Mouse (Mus musculus): ENCODE data around the gene Scn10a. TPM values are rescaled to one million over a fixed set of nuclear protein-coding genes. Genes with fewer than 3 reads are reported as not detected.

The Scn10a gene
- polyA plus RNA-seq, 1 experiment from 2014 or later: 1.3 TPM

GRCm38 (mm10) chr9:119566214-119566613, 152.9 kb downstream of the Scn10a start:
- Histone ChIP-seq H3K4me3 (ENCODE audit: low read depth, low read length) (no peak overlapping the region), H3K27me3 (ENCODE audit: control insufficient read depth, insufficient read depth, low read length) (peaks cover 22% of the 10 kb centered on the region), H3K27ac (ENCODE audit: low read depth, low read length) (no peak overlapping the region), H3K4me2 (no peak overlapping the region), H3K36me3 (ENCODE audit: control insufficient read depth, insufficient read depth, low read length) (no peaks in the 10 kb centered on the region), H3K9ac (ENCODE audit: low read depth, low read length) (no peak overlapping the region), H3K4me1 (ENCODE audit: control insufficient read depth, insufficient read depth, low read length) (peaks cover 28% of the 10 kb centered on the region), H3K9me3 (replicated peaks; ENCODE audit: control insufficient read depth, low read length) (no peaks in the 10 kb centered on the region)
- WGBS (ENCODE audit: insufficient replicate concordance): 17% methylated on average over 10 of the region's 10 CpGs
- no peak for ATAC-seq (replicated peaks; ENCODE audit: insufficient number of reproducible peaks, low FRiP score, low TSS enrichment)

GRCm38 (mm10) chr9:119564803-119565202, 154.3 kb downstream of the Scn10a start:
- ATAC-seq (replicated peaks; ENCODE audit: insufficient number of reproducible peaks, low FRiP score, low TSS enrichment): no peak
- no peaks in the 10 kb centered on the region for H3K9me3 ChIP-seq (replicated peaks; ENCODE audit: control insufficient read depth, low read length)
- 57% methylated on average over 6 of the region's 6 CpGs for WGBS (ENCODE audit: insufficient replicate concordance)
- no peaks in the 10 kb centered on the region for H3K36me3 ChIP-seq (ENCODE audit: control insufficient read depth, insufficient read depth, low read length)
- H3K4me2 ChIP-seq: no peak overlapping the region
- H3K9ac ChIP-seq (ENCODE audit: low read depth, low read length): no peak overlapping the region
- H3K4me1 ChIP-seq (ENCODE audit: control insufficient read depth, insufficient read depth, low read length): peaks cover 35% of the 10 kb centered on the region
- H3K4me3 ChIP-seq (ENCODE audit: low read depth, low read length): no peak overlapping the region
- H3K27ac ChIP-seq (ENCODE audit: low read depth, low read length): peak overlapping the region; percentile 18; the same call in 1 of the 2 replicates
- peaks cover 13% of the 10 kb centered on the region for H3K27me3 ChIP-seq (ENCODE audit: control insufficient read depth, insufficient read depth, low read length)

GRCm38 (mm10) chr9:119563617-119564016, 155.5 kb downstream of the Scn10a start:
- Histone ChIP-seq H3K4me3 (ENCODE audit: low read depth, low read length) (no peak overlapping the region), H3K27me3 (ENCODE audit: control insufficient read depth, insufficient read depth, low read length) (peaks cover 12% of the 10 kb centered on the region; the same call in 1 of the 2 replicates), H3K9ac (ENCODE audit: low read depth, low read length) (no peak overlapping the region), H3K36me3 (ENCODE audit: control insufficient read depth, insufficient read depth, low read length) (no peaks in the 10 kb centered on the region), H3K4me1 (ENCODE audit: control insufficient read depth, insufficient read depth, low read length) (peaks cover 35% of the 10 kb centered on the region), H3K9me3 (replicated peaks; ENCODE audit: control insufficient read depth, low read length) (no peaks in the 10 kb centered on the region), H3K4me2 (no peak overlapping the region), H3K27ac (ENCODE audit: low read depth, low read length) (no peak overlapping the region)
- 70% methylated on average over 6 of the region's 6 CpGs for WGBS (ENCODE audit: insufficient replicate concordance)
- ATAC-seq (replicated peaks; ENCODE audit: insufficient number of reproducible peaks, low FRiP score, low TSS enrichment): no peak

GRCm38 (mm10) chr9:119562256-119562655, 156.9 kb downstream of the Scn10a start:
- no peak overlapping the region for H3K4me3 ChIP-seq (ENCODE audit: low read depth, low read length)
- H3K9ac ChIP-seq (ENCODE audit: low read depth, low read length): no peak overlapping the region
- H3K4me1 ChIP-seq (ENCODE audit: control insufficient read depth, insufficient read depth, low read length): peaks cover 39% of the 10 kb centered on the region
- ATAC-seq (replicated peaks; ENCODE audit: insufficient number of reproducible peaks, low FRiP score, low TSS enrichment): no peak
- H3K9me3 ChIP-seq (replicated peaks; ENCODE audit: control insufficient read depth, low read length): no peaks in the 10 kb centered on the region
- no peak overlapping the region for H3K4me2 ChIP-seq
- WGBS (ENCODE audit: insufficient replicate concordance): 65% methylated on average over 12 of the region's 12 CpGs
- no peaks in the 10 kb centered on the region for H3K36me3 ChIP-seq (ENCODE audit: control insufficient read depth, insufficient read depth, low read length)
- H3K27me3 ChIP-seq (ENCODE audit: control insufficient read depth, insufficient read depth, low read length): peaks cover 12% of the 10 kb centered on the region; the same call in 1 of the 2 replicates
- H3K27ac ChIP-seq (ENCODE audit: low read depth, low read length): no peak overlapping the region

GRCm38 (mm10) chr9:119561746-119562145, 157.4 kb downstream of the Scn10a start:
- Histone ChIP-seq H3K9me3 (replicated peaks; ENCODE audit: control insufficient read depth, low read length) (no peaks in the 10 kb centered on the region), H3K27ac (ENCODE audit: low read depth, low read length) (no peak overlapping the region), H3K36me3 (ENCODE audit: control insufficient read depth, insufficient read depth, low read length) (no peaks in the 10 kb centered on the region), H3K4me3 (ENCODE audit: low read depth, low read length) (no peak overlapping the region), H3K4me1 (ENCODE audit: control insufficient read depth, insufficient read depth, low read length) (peaks cover 39% of the 10 kb centered on the region), H3K4me2 (no peak overlapping the region), H3K9ac (ENCODE audit: low read depth, low read length) (no peak overlapping the region), H3K27me3 (ENCODE audit: control insufficient read depth, insufficient read depth, low read length) (peaks cover 9% of the 10 kb centered on the region; the same call in 1 of the 2 replicates)
- WGBS (ENCODE audit: insufficient replicate concordance): 58% methylated on average over 8 of the region's 8 CpGs
- no peak for ATAC-seq (replicated peaks; ENCODE audit: insufficient number of reproducible peaks, low FRiP score, low TSS enrichment)

GRCm38 (mm10) chr9:119559537-119560276, 159.4 kb downstream of the Scn10a start:
- Histone ChIP-seq H3K4me3 (ENCODE audit: low read depth, low read length) (no peak overlapping the region), H3K4me2 (no peak overlapping the region), H3K27me3 (ENCODE audit: control insufficient read depth, insufficient read depth, low read length) (peaks cover 5% of the 10 kb centered on the region; the same call in 1 of the 2 replicates), H3K4me1 (ENCODE audit: control insufficient read depth, insufficient read depth, low read length) (peaks cover 29% of the 10 kb centered on the region), H3K27ac (ENCODE audit: low read depth, low read length) (no peak overlapping the region), H3K9ac (ENCODE audit: low read depth, low read length) (no peak overlapping the region; the same call in 1 of the 2 replicates), H3K36me3 (ENCODE audit: control insufficient read depth, insufficient read depth, low read length) (no peaks in the 10 kb centered on the region), H3K9me3 (replicated peaks; ENCODE audit: control insufficient read depth, low read length) (no peaks in the 10 kb centered on the region)
- no peak for ATAC-seq (replicated peaks; ENCODE audit: insufficient number of reproducible peaks, low FRiP score, low TSS enrichment)
- WGBS (ENCODE audit: insufficient replicate concordance): 64% methylated on average over 16 of the region's 16 CpGs

Other genes with a start within 250 kb of the Scn10a start
- gene Scn5a, start 140.3 kb downstream of the Scn10a start, polyA plus RNA-seq (2014; fragmentation: Nextera tagmentation; extraction: Ambion mirVana): 8.0 and 8.6 TPM in 2 replicates
- 0.06 and 0.14 TPM in 2 replicates for gene Scn11a, start 106.1 kb upstream of the Scn10a start, polyA plus RNA-seq (2014; fragmentation: Nextera tagmentation; extraction: Ambion mirVana)
- 39.9 and 49.5 TPM in 2 replicates for gene Wdr48, start 175.6 kb upstream of the Scn10a start, polyA plus RNA-seq (2014; fragmentation: Nextera tagmentation; extraction: Ambion mirVana)
- 18.0 and 20.3 TPM in 2 replicates for gene Gorasp1, start 218.2 kb upstream of the Scn10a start, polyA plus RNA-seq (2014; fragmentation: Nextera tagmentation; extraction: Ambion mirVana)
- gene Ttc21a, start 218.3 kb upstream of the Scn10a start, polyA plus RNA-seq (2014; fragmentation: Nextera tagmentation; extraction: Ambion mirVana): 0.23 and 0.37 TPM in 2 replicates